ENCODE assay signal across 8 mouse cellular contexts in the genomic region with DNA sequence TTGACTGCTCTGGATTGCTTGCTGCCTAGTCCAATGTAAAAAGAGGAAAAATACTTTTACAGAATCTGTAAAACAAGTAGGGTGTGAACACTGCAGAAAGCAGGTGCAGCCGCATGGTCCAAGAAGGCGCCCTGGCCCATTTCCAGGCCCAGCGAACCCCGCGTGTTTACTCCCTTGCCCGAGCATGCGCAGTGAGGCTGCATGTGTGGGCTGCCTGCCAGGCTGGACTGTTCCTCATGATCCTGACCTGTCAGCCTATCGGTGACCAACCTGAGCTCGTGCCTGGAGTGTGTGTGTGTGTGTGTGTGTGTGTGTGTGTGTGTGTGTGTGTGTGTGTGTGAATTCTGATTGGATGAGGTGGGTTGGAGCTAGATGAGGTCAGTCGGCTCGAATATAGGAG.
A peak's percentile ranks its signal among the peaks of the same experiment; 100 is the strongest.
DNase-seq lines count a peak whose midpoint lies in the region; ATAC-seq and TF ChIP-seq lines count a peak whose summit lies in the region.
"Not testable (repeated sequence)": the region's sequence is repeated elsewhere in the genome, so short reads cannot be mapped to it uniquely, and the experiment has no call there.

No protein-coding gene starts in this region.

- H3K36me3 ChIP-seq in limb, embryonic 14.5 days (ENCODE audit: control insufficient read depth, insufficient read depth, low read length); midbrain, postnatal 0 days (ENCODE audit: insufficient read depth, low read length): not testable (repeated sequence)

- not testable (repeated sequence) for H3K27ac ChIP-seq in limb, embryonic 14.5 days (replicated peaks; ENCODE audit: low read depth, low read length); midbrain, postnatal 0 days (ENCODE audit: low read depth, low read length)

- DNase-seq in R1 (ENCODE audit: low read depth, low spot score): peak; percentile 14
- peak; percentile 17 to 29 for DNase-seq in cerebellum, adult 18-20 months
- DNase-seq in cerebellum, postnatal 14 days: peak; percentile 78 to 86
- peak; percentile 6 for DNase-seq in gastrocnemius, postnatal 14 days
- DNase-seq in kidney, postnatal 10 days: peak; percentile 16
- DNase-seq in limb, embryonic 14.5 days (ENCODE audit: low spot score): peak; percentile 25
- DNase-seq in midbrain, postnatal 0 days (ENCODE audit: low spot score): peak; percentile 28
- DNase-seq in testis, postnatal 14 days (ENCODE audit: low spot score): peak; percentile 14

- H3K9me3 ChIP-seq in limb, embryonic 14.5 days (ENCODE audit: control insufficient read depth, low read length); midbrain, postnatal 0 days (ENCODE audit: low read length): not testable (repeated sequence)

- H3K4me3 ChIP-seq in limb, embryonic 14.5 days (replicated peaks; ENCODE audit: low read length); midbrain, postnatal 0 days (ENCODE audit: low read depth, low read length): not testable (repeated sequence)

- not testable (repeated sequence) for H3K4me2 ChIP-seq in limb, embryonic 14.5 days (replicated peaks; ENCODE audit: low read depth, low read length, severe bottlenecking); midbrain, postnatal 0 days (ENCODE audit: low read depth, low read length, poor library complexity, severe bottlenecking)

- not testable (repeated sequence) for ATAC-seq in limb, embryonic 14.5 days (ENCODE audit: low FRiP score, low read depth); midbrain, postnatal 0 days (ENCODE audit: low FRiP score)

- WGBS in limb, embryonic 14.5 days: 67% methylated on average over 11 of the region's 11 CpGs
- WGBS in midbrain, postnatal 0 days: 89% methylated on average over 11 of the region's 11 CpGs

- H3K9ac ChIP-seq in limb, embryonic 14.5 days (ENCODE audit: low read depth, low read length, severe bottlenecking); midbrain, postnatal 0 days (replicated peaks; ENCODE audit: low read length, poor library complexity, severe bottlenecking): not testable (repeated sequence)

- not testable (repeated sequence) for TF ChIP-seq POLR2A in limb, embryonic 14.5 days (IDR thresholded peaks at IDR 0.05; ENCODE audit: borderline replicate concordance, extremely low read depth, insufficient read depth, insufficient read length)

- not testable (repeated sequence) for H3K4me1 ChIP-seq in limb, embryonic 14.5 days (ENCODE audit: control insufficient read depth, insufficient read depth, low read length); midbrain, postnatal 0 days (ENCODE audit: insufficient read depth, low read length)

- TF ChIP-seq CTCF in midbrain, postnatal 0 days (IDR thresholded peaks at IDR 0.05): not testable (repeated sequence)

- intact Hi-C loops in gastrocnemius, postnatal 14 days (cut with DNase I; ENCODE audit: low total_unique reads): not testable (repeated sequence)

- not testable (repeated sequence) for H3K27me3 ChIP-seq in limb, embryonic 14.5 days (ENCODE audit: control insufficient read depth, insufficient read depth, low read length); midbrain, postnatal 0 days (ENCODE audit: insufficient read depth, low read length)

Comparison
In these comparisons a context has a peak if more than half of its experiments do, and no peak if none do; other contexts are left out.
1. DNase-seq: peak in every context shown above with its lines; median percentile 82 in cerebellum, postnatal 14 days; 28 in midbrain, postnatal 0 days; 25 in limb, embryonic 14.5 days; 23 in cerebellum, adult 18-20 months; 16 in kidney, postnatal 10 days; 14 in R1; 14 in testis, postnatal 14 days; 6 in gastrocnemius, postnatal 14 days.